Mouse (Mus musculus) hindbrain, embryonic 12.5 days (tissue): Measurements from ENCODE around the gene Nup35. TPM values are rescaled to one million over a fixed set of nuclear protein-coding genes. Genes with fewer than 3 reads are reported as not detected.
A peak's percentile ranks its signal among the peaks of the same experiment; 100 is the strongest.

Experiments
- ATAC-seq: fragments of 200-750 bp; cut with Nextera tagmentation; 2 replicates; pipeline ENCODE4 v1.8.0; 2017; ENCODE audit warnings: moderate TSS enrichment; ENCODE audit not compliant: low FRiP score
- H3K27ac ChIP-seq: fragments of 300-500 bp; sonication (generic); 2 replicates; pipeline ENCODE4 v1.5.1; 2016; ENCODE audit warnings: mild to moderate bottlenecking
- H3K27me3 ChIP-seq: fragments of 300-500 bp; sonication (generic); 2 replicates; pipeline ENCODE4 v1.6.1; 2016; ENCODE audit warnings: mild to moderate bottlenecking
- H3K36me3 ChIP-seq: fragments of 300-500 bp; sonication (generic); 2 replicates; pipeline ENCODE4 v1.6.1; 2016; ENCODE audit warnings: mild to moderate bottlenecking
- H3K4me1 ChIP-seq: fragments of 300-500 bp; sonication (generic); 2 replicates; pipeline ENCODE4 v1.6.1; 2016
- H3K4me2 ChIP-seq: fragments of 300-500 bp; sonication (generic); replicated peaks from 2 replicates; pipeline ENCODE4 v1.6.1; 2016; ENCODE audit warnings: mild to moderate bottlenecking
- H3K4me3 ChIP-seq: fragments of 300-500 bp; sonication (generic); 2 replicates; pipeline ENCODE4 v1.5.1; 2016; ENCODE audit warnings: mild to moderate bottlenecking
- H3K9ac ChIP-seq: fragments of 300-500 bp; sonication (generic); 2 replicates; pipeline ENCODE4 v1.6.1; 2016; ENCODE audit warnings: mild to moderate bottlenecking, moderate library complexity
- H3K9me3 ChIP-seq: fragments of 300-500 bp; sonication (generic); replicated peaks from 2 replicates; pipeline ENCODE4 v1.6.1; 2016; ENCODE audit warnings: mild to moderate bottlenecking
- WGBS: fragments of 180-500 bp; shearing (Covaris S2); methylation state at CpG from one replicate; pipeline ENCODE4 v1.1.7; 2016; 5-methylcytosine and 5-hydroxymethylcytosine counted together
- polyA plus RNA-seq: library from polyadenylated mRNA; unstranded; fragments of >200 nt; fragmentation: Nextera tagmentation; extraction: Ambion mirVana; gene quantifications from 2 replicates; pipeline ENCODE4 v1.2.1, GENCODE M21; 2016

Gene Nup35
- polyA plus RNA-seq, 1 experiment from 2014 or later = 53.0 TPM

- Histone ChIP-seq H3K4me2 (no peak overlapping the region), H3K27me3 (no peaks in the 10 kb centered on the region), H3K27ac (no peak overlapping the region), H3K9ac (no peak overlapping the region), H3K36me3 (no peaks in the 10 kb centered on the region), H3K4me1 (no peaks in the 10 kb centered on the region), H3K9me3 (no peaks in the 10 kb centered on the region), H3K4me3 (no peak overlapping the region)
- ATAC-seq = no peak
Measured at GRCm38 (mm10) chr2:80600611-80601010, 16.4 kb upstream of the Nup35 start.

DNA sequence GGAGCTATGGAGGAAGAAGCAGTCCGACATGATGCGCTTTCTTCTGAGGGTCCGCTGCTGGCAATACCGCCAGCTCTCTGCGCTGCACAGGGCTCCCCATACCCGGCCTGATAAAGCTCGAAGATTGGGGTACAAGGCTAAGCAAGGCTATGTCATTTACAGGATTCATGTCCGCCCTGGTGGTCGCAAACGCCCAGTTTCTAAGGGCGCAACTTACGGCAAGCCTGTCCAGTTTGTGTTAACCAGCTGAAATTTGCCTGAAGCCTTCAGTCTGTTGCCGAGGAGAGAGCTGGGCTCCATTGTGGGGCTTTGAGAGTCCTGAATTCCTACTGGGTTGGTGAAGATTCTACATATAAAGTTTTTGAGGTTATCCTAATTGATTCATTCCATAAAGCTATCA, 14.3 kb upstream of the Nup35 start:
- no peak overlapping the region for H3K27ac ChIP-seq
- H3K4me1 ChIP-seq = no peaks in the 10 kb centered on the region
- no peaks in the 10 kb centered on the region for H3K9me3 ChIP-seq
- H3K4me3 ChIP-seq = no peak overlapping the region
- H3K9ac ChIP-seq = no peak overlapping the region
- H3K36me3 ChIP-seq = no peaks in the 10 kb centered on the region
- H3K27me3 ChIP-seq = no peaks in the 10 kb centered on the region
- WGBS = 93% methylated on average over 13 of the region's 13 CpGs
- no peak for ATAC-seq
- H3K4me2 ChIP-seq = no peak overlapping the region

DNA sequence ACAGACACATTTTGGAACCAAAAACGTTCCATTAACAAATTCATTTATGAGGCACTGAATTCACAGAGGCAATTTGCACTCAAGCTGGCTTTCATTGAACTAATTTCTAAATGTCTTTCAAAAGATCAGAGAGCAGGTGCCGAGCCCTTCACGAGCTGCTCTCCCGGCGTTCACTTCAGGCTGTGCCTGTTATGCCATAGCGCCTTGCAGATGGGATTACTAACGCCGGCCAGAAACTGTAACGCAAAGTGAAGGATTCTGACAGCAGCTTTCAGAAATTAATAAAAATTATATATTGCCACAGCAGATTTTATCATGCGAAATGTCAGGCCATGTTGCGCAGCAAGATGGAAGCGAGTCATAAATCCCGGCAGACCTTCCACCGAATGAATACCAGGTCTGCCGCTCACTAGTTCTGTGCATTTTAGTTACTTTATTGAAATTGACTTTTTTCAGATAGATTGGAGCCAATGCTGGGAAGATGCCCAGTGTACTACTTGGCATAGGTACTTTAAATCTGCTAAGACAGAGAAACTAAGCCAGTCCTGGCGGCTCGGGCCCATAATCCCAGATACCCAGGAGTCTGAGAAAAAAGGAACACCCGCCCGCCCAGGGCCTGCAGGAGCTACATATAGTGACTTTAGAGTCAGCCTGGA, 13.1 kb upstream of the Nup35 start:
- 89% methylated on average over 19 of the region's 19 CpGs for WGBS
- no peak overlapping the region for H3K9ac ChIP-seq
- H3K27ac ChIP-seq = no peak overlapping the region
- no peak overlapping the region for H3K4me2 ChIP-seq
- no peaks in the 10 kb centered on the region for H3K9me3 ChIP-seq
- no peaks in the 10 kb centered on the region for H3K27me3 ChIP-seq
- H3K4me3 ChIP-seq = no peak overlapping the region
- H3K4me1 ChIP-seq = no peaks in the 10 kb centered on the region
- ATAC-seq = no peak
- H3K36me3 ChIP-seq = no peaks in the 10 kb centered on the region

DNA sequence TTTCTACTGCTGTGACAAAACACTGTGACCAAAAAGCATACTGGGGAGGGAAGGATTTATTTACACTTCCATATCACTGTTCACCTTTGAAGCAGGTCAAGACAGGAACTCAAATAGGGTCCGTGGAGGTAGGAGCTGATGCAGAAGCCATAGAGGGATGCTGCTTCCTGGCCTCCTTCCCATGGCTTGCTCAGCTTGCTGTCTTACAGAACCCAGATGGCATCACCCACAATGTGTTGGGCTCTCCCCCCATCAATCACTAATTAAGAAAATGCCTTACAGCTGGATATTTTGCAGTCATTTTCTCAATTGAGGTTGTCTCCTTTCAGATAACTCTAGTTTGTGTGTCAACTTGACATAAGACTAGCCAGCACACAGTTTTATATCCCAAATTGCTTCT, 4.8 kb upstream of the Nup35 start:
- Histone ChIP-seq H3K9me3 (no peaks in the 10 kb centered on the region), H3K27ac (no peak overlapping the region), H3K27me3 (no peaks in the 10 kb centered on the region), H3K9ac (no peak overlapping the region), H3K4me3 (no peak overlapping the region), H3K4me1 (no peaks in the 10 kb centered on the region), H3K36me3 (no peaks in the 10 kb centered on the region), H3K4me2 (no peak overlapping the region)
- 63% methylated on average over 1 of the region's 1 CpGs for WGBS
- no peak for ATAC-seq

DNA sequence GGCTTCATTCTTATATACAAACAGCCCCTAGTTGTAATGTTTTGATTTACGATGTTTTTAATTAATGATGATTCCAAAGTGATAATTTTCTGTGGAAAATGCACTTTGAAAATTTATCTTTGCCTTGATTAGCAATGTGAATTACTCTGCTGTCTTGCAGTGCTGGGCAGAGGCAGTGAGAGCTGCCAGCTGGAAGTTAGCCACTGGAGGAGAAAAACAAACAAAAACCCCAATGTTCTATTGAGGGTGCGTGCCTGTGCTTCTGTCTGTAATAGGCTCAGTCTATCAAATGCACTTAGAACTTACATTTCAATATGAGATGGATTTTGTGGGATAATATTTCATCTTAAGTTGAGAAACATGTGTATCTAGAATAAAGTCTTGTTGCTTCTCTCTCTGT, 4.2 kb upstream of the Nup35 start:
- Histone ChIP-seq H3K27ac (no peak overlapping the region), H3K9ac (no peak overlapping the region), H3K4me1 (peaks cover 3% of the 10 kb centered on the region), H3K27me3 (no peaks in the 10 kb centered on the region), H3K36me3 (no peaks in the 10 kb centered on the region), H3K4me3 (no peak overlapping the region), H3K4me2 (no peak overlapping the region), H3K9me3 (no peaks in the 10 kb centered on the region)
- WGBS = 74% methylated on average over 2 of the region's 2 CpGs
- ATAC-seq = no peak

DNA sequence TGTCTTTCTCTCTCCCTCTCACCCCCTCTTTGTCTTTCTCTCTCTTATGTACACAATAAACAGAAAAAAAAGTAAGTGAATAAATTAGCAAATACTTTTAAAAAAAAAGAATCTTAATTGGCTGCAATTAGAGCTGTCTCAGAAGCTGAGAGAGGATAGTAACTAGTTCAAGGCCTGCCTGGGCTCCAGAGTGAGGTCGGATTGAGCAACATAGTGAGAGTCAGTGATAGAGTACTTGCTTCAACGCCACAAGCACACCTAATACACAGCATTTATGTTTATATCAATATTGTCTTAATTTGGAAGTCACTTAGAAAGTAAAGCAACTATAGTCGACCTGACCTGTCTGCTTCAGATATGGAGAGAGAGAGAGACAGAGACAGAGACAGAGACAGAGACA, 2.0 kb downstream of the Nup35 start:
- 86% methylated on average over 3 of the region's 3 CpGs for WGBS
- H3K9ac ChIP-seq = no peak overlapping the region
- H3K27me3 ChIP-seq = no peaks in the 10 kb centered on the region
- peaks cover 4% of the 10 kb centered on the region; the same call in 1 of the 2 replicates for H3K36me3 ChIP-seq
- H3K27ac ChIP-seq = no peak overlapping the region
- no peak overlapping the region for H3K4me3 ChIP-seq
- peaks cover 6% of the 10 kb centered on the region for H3K4me1 ChIP-seq
- H3K9me3 ChIP-seq = no peaks in the 10 kb centered on the region
- no peak overlapping the region for H3K4me2 ChIP-seq
- ATAC-seq = no peak

- ATAC-seq = no peak
- H3K27ac ChIP-seq = no peak overlapping the region
- H3K36me3 ChIP-seq = peaks cover 16% of the 10 kb centered on the region; the same call in 1 of the 2 replicates
- H3K4me3 ChIP-seq = no peak overlapping the region
- H3K27me3 ChIP-seq = no peaks in the 10 kb centered on the region
- 97% methylated on average over 3 of the region's 3 CpGs for whole genome bisulfite sequencing
- 0 out of 2 replicates have a peak, but pooled peaks cover 3% of the 10 kb centered on the region for H3K9me3 ChIP-seq
- H3K4me1 ChIP-seq = peaks cover 6% of the 10 kb centered on the region
- no peak overlapping the region for H3K9ac ChIP-seq
- H3K4me2 ChIP-seq = no peak overlapping the region
Measured at GRCm38 (mm10) chr2:80621921-80622320, 4.9 kb downstream of the Nup35 start.

DNA sequence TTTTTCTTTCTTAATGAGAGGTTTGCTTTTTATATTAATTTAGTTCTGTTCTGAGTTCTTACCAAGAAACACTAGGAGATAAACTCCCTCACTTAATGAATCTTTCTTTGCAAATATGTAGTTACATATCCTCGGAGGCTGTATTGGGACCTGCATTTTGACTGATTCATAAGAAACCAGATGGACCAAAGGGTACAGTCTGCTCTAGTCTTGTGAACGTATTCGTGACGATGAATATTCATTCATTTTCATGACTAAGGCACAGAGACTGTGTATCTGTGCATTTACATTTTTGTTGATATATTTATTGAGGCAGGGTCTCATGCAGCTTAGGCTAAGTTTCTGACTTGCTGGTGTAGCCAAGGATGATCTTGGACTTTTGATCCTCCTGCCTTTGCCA, 7.5 kb downstream of the Nup35 start:
- no peak overlapping the region for H3K4me2 ChIP-seq
- H3K4me1 ChIP-seq = no peaks in the 10 kb centered on the region
- H3K4me3 ChIP-seq = no peak overlapping the region
- no peaks in the 10 kb centered on the region for H3K27me3 ChIP-seq
- no peak overlapping the region for H3K27ac ChIP-seq
- H3K36me3 ChIP-seq = peaks cover 24% of the 10 kb centered on the region
- no peak overlapping the region for H3K9ac ChIP-seq
- 0 out of 2 replicates have a peak, but pooled peaks cover 3% of the 10 kb centered on the region for H3K9me3 ChIP-seq
- 93% methylated on average over 4 of the region's 4 CpGs for WGBS
- ATAC-seq = no peak

- Histone ChIP-seq H3K9me3 (no peaks in the 10 kb centered on the region), H3K4me3 (no peak overlapping the region), H3K27me3 (no peaks in the 10 kb centered on the region), H3K4me1 (no peaks in the 10 kb centered on the region), H3K27ac (no peak overlapping the region), H3K9ac (no peak overlapping the region), H3K4me2 (no peak overlapping the region), H3K36me3 (peaks cover 10% of the 10 kb centered on the region; the same call in 1 of the 2 replicates)
- ATAC-seq = no peak
- WGBS = 92% methylated on average over 13 of the region's 13 CpGs
Measured at GRCm38 (mm10) chr2:80632336-80633026, 15.4 kb downstream of the Nup35 start.

GRCm38 (mm10) chr2:80638364-80639241, 21.6 kb downstream of the Nup35 start:
- peak; percentile 98 for ATAC-seq
- Histone ChIP-seq H3K4me3 (peak overlapping the region; percentile 93), H3K27me3 (no peaks in the 10 kb centered on the region), H3K4me2 (peak overlapping the region; percentile 66), H3K9ac (peak overlapping the region; percentile 80), H3K27ac (peak overlapping the region; percentile 83), H3K36me3 (peaks cover 9% of the 10 kb centered on the region), H3K4me1 (peaks cover 7% of the 10 kb centered on the region), H3K9me3 (no peaks in the 10 kb centered on the region)
- WGBS = 0% methylated on average over 45 of the region's 45 CpGs

DNA sequence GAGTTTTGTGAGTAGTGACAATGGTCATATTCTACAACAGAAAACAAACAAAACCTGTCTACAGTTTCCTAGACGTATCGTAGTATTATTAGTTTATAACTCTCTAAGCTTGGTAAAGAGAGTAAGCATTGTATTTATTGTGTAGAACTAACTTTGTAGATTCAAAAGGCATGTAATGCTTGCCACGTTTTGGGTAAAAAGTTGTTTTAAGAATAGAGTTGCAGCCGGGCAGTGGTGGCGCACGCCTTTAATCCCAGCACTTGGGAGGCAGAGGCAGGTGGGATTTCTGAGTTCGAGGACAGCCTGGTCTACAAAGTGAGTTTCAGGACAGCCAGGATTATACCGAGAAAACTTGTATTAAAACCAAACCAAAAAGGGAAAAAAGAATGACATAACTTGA, 22.4 kb downstream of the Nup35 start:
- Histone ChIP-seq H3K9ac (peak overlapping the region; percentile 80), H3K9me3 (no peaks in the 10 kb centered on the region), H3K27ac (no peak overlapping the region), H3K36me3 (peaks cover 17% of the 10 kb centered on the region), H3K4me2 (peak overlapping the region; percentile 66), H3K4me1 (peaks cover 7% of the 10 kb centered on the region), H3K4me3 (peak overlapping the region; percentile 93), H3K27me3 (no peaks in the 10 kb centered on the region)
- no peak for ATAC-seq
- 16% methylated on average over 8 of the region's 8 CpGs for WGBS

- H3K9me3 ChIP-seq = no peaks in the 10 kb centered on the region
- no peak overlapping the region for H3K4me3 ChIP-seq
- no peak for ATAC-seq
- no peak overlapping the region for H3K27ac ChIP-seq
- 81% methylated on average over 3 of the region's 3 CpGs for WGBS
- H3K4me1 ChIP-seq = peaks cover 7% of the 10 kb centered on the region
- peaks cover 19% of the 10 kb centered on the region for H3K36me3 ChIP-seq
- H3K9ac ChIP-seq = no peak overlapping the region
- H3K4me2 ChIP-seq = peak overlapping the region; percentile 66
- no peaks in the 10 kb centered on the region for H3K27me3 ChIP-seq
Measured at GRCm38 (mm10) chr2:80639864-80640263, 22.8 kb downstream of the Nup35 start.
